Mouse (Mus musculus): ENCODE measurements around the gene Gm42906. TPM values are rescaled to one million over a fixed set of nuclear protein-coding genes. Genes with fewer than 3 reads are reported as not detected.

The Gm42906 gene
- polyA plus RNA-seq, 1 experiment = not detected

- TF ChIP-seq GATA1 (IDR thresholded peaks at IDR 0.05; ENCODE audit: low read length) (no peak), TAL1 (IDR thresholded peaks at IDR 0.05; ENCODE audit: low read length) (no peak)
- no peaks in the 10 kb centered on the region for H3K27me3 ChIP-seq (ENCODE audit: control insufficient read depth)
These were observed 404.5 kb downstream of the Gm42906 start for GRCm38 (mm10) chr5:151023461-151023860.

GRCm38 (mm10) chr5:151022939-151023338 lies 405.0 kb downstream of the Gm42906 start:
- Histone ChIP-seq H3K4me3 (replicated peaks) (no peak overlapping the region), H3K36me3 (ENCODE audit: control insufficient read depth) (no peaks in the 10 kb centered on the region), H3K4me1 (ENCODE audit: control insufficient read depth) (no peaks in the 10 kb centered on the region), H3K27me3 (ENCODE audit: control insufficient read depth) (no peaks in the 10 kb centered on the region), H3K9me3 (ENCODE audit: control insufficient read depth, low read length) (no peaks in the 10 kb centered on the region)
- no peak for TF ChIP-seq GATA1 (IDR thresholded peaks at IDR 0.05; ENCODE audit: low read length)
- TF ChIP-seq TAL1 (IDR thresholded peaks at IDR 0.05; ENCODE audit: low read length) = no peak

More at GRCm38 (mm10) chr5:151023461-151023860, 404.5 kb downstream of the Gm42906 start:
- no peaks in the 10 kb centered on the region for H3K36me3 ChIP-seq (ENCODE audit: control insufficient read depth)
- no peaks in the 10 kb centered on the region for H3K9me3 ChIP-seq (ENCODE audit: control insufficient read depth, low read length)
- H3K4me3 ChIP-seq (replicated peaks) = no peak overlapping the region
- no peaks in the 10 kb centered on the region for H3K4me1 ChIP-seq (ENCODE audit: control insufficient read depth)

- no peak for TF ChIP-seq GATA1 (IDR thresholded peaks at IDR 0.05; ENCODE audit: low read length)
- no peak for TF ChIP-seq TAL1 (IDR thresholded peaks at IDR 0.05; ENCODE audit: low read length)
- no peaks in the 10 kb centered on the region for H3K9me3 ChIP-seq (ENCODE audit: control insufficient read depth, low read length)
- no peaks in the 10 kb centered on the region for H3K4me1 ChIP-seq (ENCODE audit: control insufficient read depth)
- no peaks in the 10 kb centered on the region for H3K27me3 ChIP-seq (ENCODE audit: control insufficient read depth)
- no peak overlapping the region for H3K4me3 ChIP-seq (replicated peaks)
- H3K36me3 ChIP-seq (ENCODE audit: control insufficient read depth) = no peaks in the 10 kb centered on the region
These were observed 405.9 kb downstream of the Gm42906 start for GRCm38 (mm10) chr5:151022026-151022425.

GRCm38 (mm10) chr5:151020831-151021230 lies 407.1 kb downstream of the Gm42906 start:
- Histone ChIP-seq H3K4me1 (ENCODE audit: control insufficient read depth) (no peaks in the 10 kb centered on the region), H3K36me3 (ENCODE audit: control insufficient read depth) (no peaks in the 10 kb centered on the region), H3K27me3 (ENCODE audit: control insufficient read depth) (no peaks in the 10 kb centered on the region), H3K9me3 (ENCODE audit: control insufficient read depth, low read length) (no peaks in the 10 kb centered on the region), H3K4me3 (replicated peaks) (no peak overlapping the region)
- TF ChIP-seq TAL1 (IDR thresholded peaks at IDR 0.05; ENCODE audit: low read length) = no peak
- no peak for TF ChIP-seq GATA1 (IDR thresholded peaks at IDR 0.05; ENCODE audit: low read length)

- H3K4me3 ChIP-seq (replicated peaks) = no peak overlapping the region
- H3K27me3 ChIP-seq (ENCODE audit: control insufficient read depth) = no peaks in the 10 kb centered on the region
- H3K4me1 ChIP-seq (ENCODE audit: control insufficient read depth) = no peaks in the 10 kb centered on the region
- H3K9me3 ChIP-seq (ENCODE audit: control insufficient read depth, low read length) = no peaks in the 10 kb centered on the region
- H3K36me3 ChIP-seq (ENCODE audit: control insufficient read depth) = no peaks in the 10 kb centered on the region
- TF ChIP-seq GATA1 (IDR thresholded peaks at IDR 0.05; ENCODE audit: low read length) (no peak), TAL1 (IDR thresholded peaks at IDR 0.05; ENCODE audit: low read length) (no peak)
These were observed 407.7 kb downstream of the Gm42906 start for GRCm38 (mm10) chr5:151020031-151020820.

GRCm38 (mm10) chr5:151018959-151019358 lies 409.0 kb downstream of the Gm42906 start:
- Histone ChIP-seq H3K36me3 (ENCODE audit: control insufficient read depth) (no peaks in the 10 kb centered on the region), H3K4me3 (replicated peaks) (no peak overlapping the region), H3K9me3 (ENCODE audit: control insufficient read depth, low read length) (peaks cover 4% of the 10 kb centered on the region; the same call in 1 of the 2 replicates), H3K4me1 (ENCODE audit: control insufficient read depth) (no peaks in the 10 kb centered on the region), H3K27me3 (ENCODE audit: control insufficient read depth) (no peaks in the 10 kb centered on the region)
- TF ChIP-seq GATA1 (IDR thresholded peaks at IDR 0.05; ENCODE audit: low read length) (no peak), TAL1 (IDR thresholded peaks at IDR 0.05; ENCODE audit: low read length) (no peak)

- H3K4me3 ChIP-seq (replicated peaks) = no peak overlapping the region
- H3K36me3 ChIP-seq (ENCODE audit: control insufficient read depth) = no peaks in the 10 kb centered on the region
- H3K9me3 ChIP-seq (ENCODE audit: control insufficient read depth, low read length) = peaks cover 4% of the 10 kb centered on the region; the same call in 1 of the 2 replicates
- no peak for TF ChIP-seq TAL1 (IDR thresholded peaks at IDR 0.05; ENCODE audit: low read length)
- no peak for TF ChIP-seq GATA1 (IDR thresholded peaks at IDR 0.05; ENCODE audit: low read length)
- H3K27me3 ChIP-seq (ENCODE audit: control insufficient read depth) = no peaks in the 10 kb centered on the region
- no peaks in the 10 kb centered on the region for H3K4me1 ChIP-seq (ENCODE audit: control insufficient read depth)
These were observed 409.5 kb downstream of the Gm42906 start for GRCm38 (mm10) chr5:151018450-151018849.

Other genes with a start within 250 kb of the Gm42906 start
- 0.07 TPM in 1 of 2 replicates, not detected in the other for gene Stard13, start 194.3 kb downstream of the Gm42906 start, polyA plus RNA-seq (2012)
- gene Vmn2r18, start 177.9 kb upstream of the Gm42906 start, polyA plus RNA-seq (2012) = not detected in 2 replicates
- 1.0 and 1.7 TPM in 2 replicates for gene Rfc3, start 223.1 kb upstream of the Gm42906 start, polyA plus RNA-seq (2012)